Mouse (Mus musculus) small intestine, adult 2 months (tissue): ENCODE data around the gene Zfp982.
"Not testable (repeated sequence)": the region's sequence is repeated elsewhere in the genome, so short reads cannot be mapped to it uniquely, and the experiment has no call there.

Source experiments
- CTCF ChIP-seq: fragments of 200-500 bp; IDR thresholded peaks from 2 replicates; pipeline ENCODE4 v1.5.1; 2012; ENCODE audit warnings: low read depth, mild to moderate bottlenecking, control low read depth, inconsistent platforms, low read length, moderate library complexity, mixed read lengths; ENCODE audit not compliant: insufficient replicate concordance, insufficient read length; ENCODE audit errors: extremely low read depth
- POLR2A ChIP-seq: fragments of 200-500 bp; IDR thresholded peaks from 2 replicates; pipeline ENCODE4 v1.6.1; 2012; ENCODE audit warnings: low read depth, mild to moderate bottlenecking, control low read depth, inconsistent platforms, low read length, moderate library complexity

DNA sequence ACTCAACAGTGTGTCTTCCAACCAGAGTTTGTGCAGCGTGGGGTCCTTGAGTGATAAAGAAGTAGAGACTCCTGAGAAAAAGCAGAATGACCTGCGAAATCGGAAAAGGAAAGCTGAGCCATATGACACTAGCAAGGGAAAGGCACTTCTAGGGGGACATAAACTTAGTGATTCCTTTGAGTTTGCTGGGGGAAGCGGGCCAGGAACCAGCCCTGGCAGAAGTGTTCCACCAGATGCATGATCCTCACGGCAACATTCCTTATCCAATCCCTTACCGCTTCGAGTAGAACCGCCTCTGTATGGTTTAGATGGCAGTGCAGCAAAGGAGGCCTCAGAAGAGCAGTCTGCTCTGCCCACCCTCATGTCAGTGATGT, 48.7 kb upstream of the Zfp982 start:
- not testable (repeated sequence) for TF ChIP-seq POLR2A, CTCF
